In genomic region chr2:165284377-165284776, GRCm38 (mm10) we compare ENCODE assay signal across 25 mouse cellular contexts. TPM values are rescaled to one million over a fixed set of nuclear protein-coding genes. Genes with fewer than 3 reads are reported as not detected.
DNase-seq lines count a peak whose midpoint lies in the region; ATAC-seq and TF ChIP-seq lines count a peak whose summit lies in the region.
"Had no signal": no experiment of that assay in that cellular context is flagged by ENCODE, and none has a peak within 500 bp of the region (broad histone marks: within the 10 kb centered on the region; RNA-seq: fewer than 3 reads in every experiment).

No protein-coding gene starts in this region.

- TF ChIP-seq POLR2A in small intestine, adult 2 months (IDR thresholded peaks at IDR 0.05; ENCODE audit: low read depth, low read length) = peak; percentile 45; the same call in 1 of the 2 replicates

- TF ChIP-seq CTCF in small intestine, adult 2 months (IDR thresholded peaks at IDR 0.05; ENCODE audit: extremely low read depth, insufficient read length, insufficient replicate concordance, low read depth, low read length) = no peak

- DNase-seq in heart, adult 11 months = no peak
- DNase-seq in liver, embryonic 13.5 days = no peak
- DNase-seq: adrenal gland, postnatal 25 days; cerebellum, adult 18-20 months; cerebellum, postnatal 14 days; embryo, embryonic 11 days; gastrocnemius, adult 2 months; gastrocnemius, postnatal 25 days; heart, postnatal 10 days; heart, postnatal 4 days had no signal

- no peak overlapping the region for H3K4me2 ChIP-seq in heart, embryonic 13.5 days
- no peak overlapping the region; the same call in 1 of the 2 replicates for H3K4me2 ChIP-seq in liver, embryonic 13.5 days
- H3K4me2 ChIP-seq in liver, embryonic 12.5 days = no peak overlapping the region
- H3K4me2 ChIP-seq in intestine, embryonic 15.5 days (replicated peaks) = no peak overlapping the region; the same call in 1 of the 2 replicates
- H3K4me2 ChIP-seq: embryonic facial prominence, embryonic 15.5 days; hindbrain, embryonic 12.5 days had no signal

- peaks cover 31% of the 10 kb centered on the region for H3K4me1 ChIP-seq in heart, embryonic 13.5 days
- H3K4me1 ChIP-seq in liver, embryonic 13.5 days (replicated peaks) = peaks cover 46% of the 10 kb centered on the region
- H3K4me1 ChIP-seq in liver, embryonic 12.5 days = peaks cover 43% of the 10 kb centered on the region
- H3K4me1 ChIP-seq in intestine, embryonic 15.5 days (replicated peaks) = peaks cover 29% of the 10 kb centered on the region
- H3K4me1 ChIP-seq in small intestine, adult 2 months (ENCODE audit: control insufficient read depth, insufficient read depth, insufficient read length, low read length) = peaks cover 43% of the 10 kb centered on the region

- H3K27ac ChIP-seq in heart, embryonic 13.5 days (replicated peaks) = no peak overlapping the region
- peak overlapping the region; percentile 29; the same call in 1 of the 2 replicates for H3K27ac ChIP-seq in liver, embryonic 13.5 days
- no peak overlapping the region for H3K27ac ChIP-seq in liver, embryonic 12.5 days
- H3K27ac ChIP-seq in intestine, embryonic 15.5 days = peak overlapping the region; percentile 56; the same call in 1 of the 2 replicates
- peak overlapping the region; percentile 98 for H3K27ac ChIP-seq in small intestine, adult 2 months (ENCODE audit: insufficient read depth, low read depth, low read length)
- H3K27ac ChIP-seq: embryonic facial prominence, embryonic 15.5 days; forebrain, embryonic 10.5 days; gastrocnemius, adult 2 months; hindbrain, embryonic 12.5 days had no signal

- no peak for ATAC-seq in heart, embryonic 13.5 days (ENCODE audit: extremely low read depth, insufficient number of reproducible peaks, low FRiP score, low TSS enrichment)
- no peak for ATAC-seq in liver, embryonic 13.5 days (ENCODE audit: low read depth)
- ATAC-seq in liver, embryonic 12.5 days = no peak
- ATAC-seq in intestine, embryonic 15.5 days = peak; percentile 42; the same call in 1 of the 2 replicates
- ATAC-seq in megakaryocyte, adult 5-6 weeks (ENCODE audit: poor library complexity, severe bottlenecking) = no peak
- ATAC-seq: activated CD4-positive, CD25-positive, alpha-beta regulatory T cell, adult 4 months; forebrain, embryonic 14.5 days; Patski had no signal

- no peaks in the 10 kb centered on the region for H3K9me3 ChIP-seq in heart, embryonic 13.5 days
- H3K9me3 ChIP-seq in liver, embryonic 13.5 days (replicated peaks) = no peaks in the 10 kb centered on the region
- no peaks in the 10 kb centered on the region for H3K9me3 ChIP-seq in liver, embryonic 12.5 days (replicated peaks)
- H3K9me3 ChIP-seq in intestine, embryonic 15.5 days = no peaks in the 10 kb centered on the region
- H3K9me3 ChIP-seq: embryonic facial prominence, embryonic 15.5 days; forebrain, embryonic 10.5 days; hindbrain, embryonic 12.5 days had no signal

- H3K27me3 ChIP-seq in heart, embryonic 13.5 days (replicated peaks) = no peaks in the 10 kb centered on the region
- H3K27me3 ChIP-seq in liver, embryonic 13.5 days = no peaks in the 10 kb centered on the region
- H3K27me3 ChIP-seq in liver, embryonic 12.5 days (replicated peaks) = no peaks in the 10 kb centered on the region
- H3K27me3 ChIP-seq in intestine, embryonic 15.5 days (replicated peaks) = no peaks in the 10 kb centered on the region
- H3K27me3 ChIP-seq in small intestine, adult 2 months (ENCODE audit: control insufficient read depth, insufficient read depth, low read length) = no peaks in the 10 kb centered on the region
- H3K27me3 ChIP-seq: CH12.LX; embryonic facial prominence, embryonic 15.5 days; hindbrain, embryonic 12.5 days; Patski had no signal

- H3K4me3 ChIP-seq in heart, embryonic 13.5 days = no peak overlapping the region
- no peak overlapping the region for H3K4me3 ChIP-seq in liver, embryonic 13.5 days (replicated peaks)
- H3K4me3 ChIP-seq in liver, embryonic 12.5 days = no peak overlapping the region
- no peak overlapping the region for H3K4me3 ChIP-seq in intestine, embryonic 15.5 days (replicated peaks)
- peak overlapping the region; percentile 21; the same call in 1 of the 2 replicates for H3K4me3 ChIP-seq in small intestine, adult 2 months (ENCODE audit: low read depth, low read length)
- H3K4me3 ChIP-seq: embryonic facial prominence, embryonic 15.5 days; erythroblast, embryonic 14.5 days; forebrain, embryonic 10.5 days; gastrocnemius, adult 2 months; hindbrain, embryonic 12.5 days had no signal

- 0 out of 2 replicates have a peak overlapping the region, but pooled peaks have one; percentile 3 for H3K9ac ChIP-seq in heart, embryonic 13.5 days
- no peak overlapping the region for H3K9ac ChIP-seq in liver, embryonic 13.5 days
- H3K9ac ChIP-seq in liver, embryonic 12.5 days = no peak overlapping the region
- no peak overlapping the region for H3K9ac ChIP-seq in intestine, embryonic 15.5 days
- H3K9ac ChIP-seq: embryonic facial prominence, embryonic 15.5 days; hindbrain, embryonic 12.5 days had no signal

- 77% methylated on average over 7 of the region's 7 CpGs for WGBS in heart, embryonic 13.5 days
- WGBS in liver, embryonic 13.5 days (ENCODE audit: insufficient replicate concordance) = 73% methylated on average over 7 of the region's 7 CpGs
- 73% methylated on average over 7 of the region's 7 CpGs for WGBS in liver, embryonic 12.5 days (ENCODE audit: insufficient replicate concordance)
- WGBS in intestine, embryonic 15.5 days = 85% methylated on average over 7 of the region's 7 CpGs
- WGBS in small intestine, adult 2 months = 47% methylated on average over 7 of the region's 7 CpGs

- peaks cover 24% of the 10 kb centered on the region for H3K36me3 ChIP-seq in heart, embryonic 13.5 days
- peaks cover 32% of the 10 kb centered on the region for H3K36me3 ChIP-seq in liver, embryonic 13.5 days
- H3K36me3 ChIP-seq in liver, embryonic 12.5 days = peaks cover 38% of the 10 kb centered on the region
- H3K36me3 ChIP-seq in intestine, embryonic 15.5 days = peaks cover 13% of the 10 kb centered on the region; the same call in 1 of the 2 replicates
- H3K36me3 ChIP-seq in small intestine, adult 2 months (ENCODE audit: control insufficient read depth, insufficient read depth, low read length) = peaks cover 32% of the 10 kb centered on the region

RNA-seq across cellular contexts. Expression of gene Slc35c2, which starts 3.3 kb away (rescaled TPM):
- polyA plus RNA-seq in heart, embryonic 13.5 days (2015; fragmentation: Nextera tagmentation; extraction: Ambion mirVana) = 37.6 and 46.4 TPM in 2 replicates
- 40.2 and 40.3 TPM in 2 replicates for polyA plus RNA-seq in liver, embryonic 13.5 days (2015; fragmentation: Nextera tagmentation; extraction: Ambion mirVana)
- polyA plus RNA-seq in liver, embryonic 12.5 days (2016; fragmentation: Nextera tagmentation; extraction: Ambion mirVana) = 41.6 and 46.2 TPM in 2 replicates
- polyA plus RNA-seq in intestine, embryonic 15.5 days (2015; fragmentation: Nextera tagmentation; extraction: Ambion mirVana) = 83.6 and 98.3 TPM in 2 replicates
- 103 and 171 TPM in 2 replicates for polyA plus RNA-seq in small intestine, adult 2 months (2012; rRNA removed)
- total RNA-seq in megakaryocyte, adult 5-6 weeks (2015) = 57.2 and 57.5 TPM in 2 replicates
- 52.8 and 71.8 TPM in 2 replicates for total RNA-seq in megakaryocyte, adult 5-6 weeks (2017)

RNA-seq across cellular contexts. Expression of gene Elmo2, which starts 41.9 kb away (rescaled TPM):
- 40.8 and 42.8 TPM in 2 replicates for polyA plus RNA-seq in heart, embryonic 13.5 days (2015; fragmentation: Nextera tagmentation; extraction: Ambion mirVana)
- polyA plus RNA-seq in liver, embryonic 13.5 days (2015; fragmentation: Nextera tagmentation; extraction: Ambion mirVana) = 14.2 and 16.7 TPM in 2 replicates
- 20.5 and 21.7 TPM in 2 replicates for polyA plus RNA-seq in liver, embryonic 12.5 days (2016; fragmentation: Nextera tagmentation; extraction: Ambion mirVana)
- polyA plus RNA-seq in intestine, embryonic 15.5 days (2015; fragmentation: Nextera tagmentation; extraction: Ambion mirVana) = 58.1 and 63.0 TPM in 2 replicates
- 34.3 and 66.1 TPM in 2 replicates for polyA plus RNA-seq in small intestine, adult 2 months (2012; rRNA removed)
- total RNA-seq in megakaryocyte, adult 5-6 weeks (2015) = 128 and 133 TPM in 2 replicates
- total RNA-seq in megakaryocyte, adult 5-6 weeks (2017) = 89.7 and 94.8 TPM in 2 replicates

RNA-seq across cellular contexts. Expression of gene Cdh22, which starts 49.7 kb away (rescaled TPM):
- polyA plus RNA-seq in heart, embryonic 13.5 days (2015; fragmentation: Nextera tagmentation; extraction: Ambion mirVana) = 0.08 TPM in 1 of 2 replicates, not detected in the other
- polyA plus RNA-seq in liver, embryonic 13.5 days (2015; fragmentation: Nextera tagmentation; extraction: Ambion mirVana) = not detected in 2 replicates
- 0.04 and 0.07 TPM in 2 replicates for polyA plus RNA-seq in liver, embryonic 12.5 days (2016; fragmentation: Nextera tagmentation; extraction: Ambion mirVana)
- polyA plus RNA-seq in intestine, embryonic 15.5 days (2015; fragmentation: Nextera tagmentation; extraction: Ambion mirVana) = 0.62 and 0.68 TPM in 2 replicates
- 0.08 and 0.42 TPM in 2 replicates for polyA plus RNA-seq in small intestine, adult 2 months (2012; rRNA removed)
- 0.09 TPM in 1 of 2 replicates, not detected in the other for total RNA-seq in megakaryocyte, adult 5-6 weeks (2015)
- total RNA-seq in megakaryocyte, adult 5-6 weeks (2017) = 0.07 TPM in 1 of 2 replicates, not detected in the other
- total RNA-seq: common myeloid progenitor, adult 5-6 weeks; granulocyte monocyte progenitor cell, adult 5-6 weeks had no signal
- polyA plus RNA-seq: activated CD4-positive, CD25-positive, alpha-beta regulatory T cell, adult 4 months; erythroblast, embryonic 14.5 days; Patski had no signal

Comparison
In these comparisons a context has a peak if more than half of its experiments do, and no peak if none do; other contexts are left out.
1. H3K27ac ChIP-seq: peak in liver, embryonic 13.5 days (single experiment), intestine, embryonic 15.5 days (single experiment) and small intestine, adult 2 months (single experiment); none in heart, embryonic 13.5 days (single experiment) and liver, embryonic 12.5 days (single experiment).